Mouse (Mus musculus) lung, postnatal 0 days (tissue): ENCODE data around the gene Tmf1.

Experiments used
- CTCF ChIP-seq: IDR thresholded peaks from 2 replicates; pipeline ENCODE4 v1.5.1; 2016; ENCODE audit warnings: antibody characterized with exemption, mild to moderate bottlenecking
- EP300 ChIP-seq: IDR thresholded peaks from 2 replicates; pipeline ENCODE4 v1.6.1; 2016; ENCODE audit warnings: antibody characterized with exemption, mild to moderate bottlenecking, control low read depth

- no peak for TF ChIP-seq EP300
- TF ChIP-seq CTCF: no peak
These were observed 47.1 kb downstream of the Tmf1 start for GRCm38 (mm10) chr6:97131808-97132207.
